Mouse (Mus musculus): ENCODE data around the gene Zdhhc8.

DNA sequence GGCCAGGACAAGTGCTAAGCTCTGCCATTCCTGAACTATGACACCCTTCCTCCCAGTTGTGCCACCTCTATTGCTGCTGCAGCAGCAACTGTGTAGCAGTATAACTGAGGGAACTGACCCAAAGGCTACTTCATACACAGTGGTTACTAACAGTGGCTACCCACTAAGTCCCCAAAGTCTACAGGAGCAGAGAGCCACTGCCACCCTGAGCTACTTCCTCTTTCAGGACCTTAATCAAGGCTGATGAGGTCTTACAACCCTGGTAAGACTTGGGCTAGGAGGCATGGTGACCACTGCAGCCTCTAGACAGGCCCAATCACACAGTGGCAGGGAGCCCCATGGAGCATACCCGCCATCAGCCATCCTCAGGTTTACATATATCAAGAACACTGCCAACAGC lies 32.9 kb downstream of the Zdhhc8 start:
- TF ChIP-seq POLR2A (IDR thresholded peaks at IDR 0.05; ENCODE audit: borderline replicate concordance, extremely low read depth, low read depth, low read length) (no peak), CTCF (IDR thresholded peaks at IDR 0.05; ENCODE audit: insufficient read depth, low read length) (no peak)

Measured in lung, adult 2 months (tissue).